Mouse (Mus musculus) MEL (cell line): Measurements from ENCODE around the gene Olfr49.

Experiments used
- CHD2 ChIP-seq: IDR thresholded peaks from 2 replicates; pipeline ENCODE4 v1.6.1; 2011; ENCODE audit warnings: low read length, improper control_type of control experiment
- CTCF ChIP-seq, 3 experiments: IDR thresholded peaks in 2 of 3; conservative IDR thresholded peaks in 1 of 3; 2 replicates each; pipeline ENCODE4 v1.5.1; 2011 to 2012; ENCODE audit warnings: low read length in 3 of 3, low read depth in 2 of 3, mild to moderate bottlenecking in 2 of 3, improper control_type of control experiment in 1 of 3, inconsistent platforms in 1 of 3, mixed read lengths in 1 of 3, moderate library complexity in 1 of 3; ENCODE audit not compliant: control insufficient read depth in 1 of 3, insufficient read depth in 1 of 3, poor library complexity in 1 of 3, severe bottlenecking in 1 of 3
- EP300 ChIP-seq, 2 experiments: IDR thresholded peaks; 2 replicates each; pipeline ENCODE4 v1.6.1; 2011; ENCODE audit warnings: improper control_type of control experiment in 2 of 2, low read length in 2 of 2, low read depth in 1 of 2, mild to moderate bottlenecking in 1 of 2
- POLR2A ChIP-seq, 2 experiments: IDR thresholded peaks; 2 replicates each; pipeline ENCODE4 v1.6.1; 2011 to 2012; ENCODE audit warnings: low read length in 2 of 2, mild to moderate bottlenecking in 2 of 2, control low read depth in 1 of 2, improper control_type of control experiment in 1 of 2, low read depth in 1 of 2, moderate library complexity in 1 of 2; ENCODE audit not compliant: control insufficient read depth in 1 of 2, insufficient read depth in 1 of 2, poor library complexity in 1 of 2
- TAL1 ChIP-seq: IDR thresholded peaks from 2 replicates; pipeline ENCODE4 v1.6.1; 2012; ENCODE audit warnings: mild to moderate bottlenecking, inconsistent platforms, low read length, moderate library complexity, mixed read lengths
- ZMIZ1 ChIP-seq: IDR thresholded peaks from 2 replicates; pipeline ENCODE4 v1.6.1; 2012; ENCODE audit warnings: low read depth, mild to moderate bottlenecking, inconsistent platforms, low read length, improper control_type of control experiment, moderate library complexity
- ZNF384 ChIP-seq: IDR thresholded peaks from 2 replicates; pipeline ENCODE4 v1.6.1; 2012; ENCODE audit warnings: low read depth, mild to moderate bottlenecking, inconsistent platforms, low read length, improper control_type of control experiment

GRCm38 (mm10) chr14:54284839-54285238 lies at the start of gene Olfr49:
- TF ChIP-seq ZNF384 (no peak), CHD2 (no peak), EP300 (IDR thresholded peaks at IDR 0.05; ENCODE audit: low read depth in 1 of 2, low read length in 2 of 2) (no peak), TAL1 (no peak), CTCF (IDR thresholded peaks at IDR 0.05 in 2 of 3, conservative IDR thresholded peaks at IDR 0.05 in 1 of 3; ENCODE audit: control insufficient read depth in 1 of 3, insufficient read depth in 1 of 3, low read depth in 2 of 3, low read length in 3 of 3, poor library complexity in 1 of 3, severe bottlenecking in 1 of 3) (no peak), ZMIZ1 (no peak), POLR2A (IDR thresholded peaks at IDR 0.05; ENCODE audit: control insufficient read depth in 1 of 2, insufficient read depth in 1 of 2, low read depth in 1 of 2, low read length in 2 of 2, poor library complexity in 1 of 2) (no peak)
